Mouse (Mus musculus): ENCODE measurements around the gene Bmp2. TPM values are rescaled to one million over a fixed set of nuclear protein-coding genes. Genes with fewer than 3 reads are reported as not detected.

The Bmp2 gene
- polyA plus RNA-seq, 1 experiment from 2014 or later, result 1.4 TPM

- ATAC-seq (ENCODE audit: low FRiP score) (peak; percentile 61), DNase-seq (ENCODE audit: low spot score, missing footprints) (peak; percentile 94)
- H3K27me3 ChIP-seq (ENCODE audit: control insufficient read depth, insufficient read depth, low read length), result peaks cover 55% of the 10 kb centered on the region
- peak overlapping the region; percentile 39 for H3K9ac ChIP-seq (ENCODE audit: low read length)
- H3K4me2 ChIP-seq, result peak overlapping the region; percentile 70
- peaks cover 9% of the 10 kb centered on the region; the same call in 1 of the 2 replicates for H3K4me1 ChIP-seq (ENCODE audit: control insufficient read depth, insufficient read depth, low read length)
- WGBS, result under 1% methylated on average over 47 of the region's 55 CpGs
- peak overlapping the region; percentile 38 for H3K4me3 ChIP-seq (ENCODE audit: low read depth, low read length)
- no peaks in the 10 kb centered on the region for H3K9me3 ChIP-seq (ENCODE audit: control insufficient read depth, low read length)
- H3K36me3 ChIP-seq (ENCODE audit: control insufficient read depth, insufficient read depth, low read length), result no peaks in the 10 kb centered on the region
- H3K27ac ChIP-seq (ENCODE audit: low read depth, low read length), result no peak overlapping the region
Measured at GRCm38 (mm10) chr2:133554286-133555021, 2.5 kb downstream of the Bmp2 start.

- WGBS, result 80% methylated on average over 10 of the region's 10 CpGs
- no peak overlapping the region for H3K4me3 ChIP-seq (ENCODE audit: low read depth, low read length)
- H3K9me3 ChIP-seq (ENCODE audit: control insufficient read depth, low read length), result no peaks in the 10 kb centered on the region
- peak; percentile 41 for DNase-seq (ENCODE audit: low spot score, missing footprints)
- no peaks in the 10 kb centered on the region for H3K4me1 ChIP-seq (ENCODE audit: control insufficient read depth, insufficient read depth, low read length)
- no peak overlapping the region for H3K4me2 ChIP-seq
- no peak overlapping the region for H3K27ac ChIP-seq (ENCODE audit: low read depth, low read length)
- H3K9ac ChIP-seq (ENCODE audit: low read length), result no peak overlapping the region
- ATAC-seq (ENCODE audit: low FRiP score), result no peak
- no peaks in the 10 kb centered on the region for H3K27me3 ChIP-seq (ENCODE audit: control insufficient read depth, insufficient read depth, low read length)
- H3K36me3 ChIP-seq (ENCODE audit: control insufficient read depth, insufficient read depth, low read length), result no peaks in the 10 kb centered on the region
Measured at GRCm38 (mm10) chr2:133564248-133564886, 12.4 kb downstream of the Bmp2 start.

GRCm38 (mm10) chr2:133565424-133565823 lies 13.5 kb downstream of the Bmp2 start:
- H3K4me3 ChIP-seq (ENCODE audit: low read depth, low read length), result no peak overlapping the region
- no peaks in the 10 kb centered on the region for H3K36me3 ChIP-seq (ENCODE audit: control insufficient read depth, insufficient read depth, low read length)
- no peaks in the 10 kb centered on the region for H3K27me3 ChIP-seq (ENCODE audit: control insufficient read depth, insufficient read depth, low read length)
- H3K9me3 ChIP-seq (ENCODE audit: control insufficient read depth, low read length), result no peaks in the 10 kb centered on the region
- no peak overlapping the region for H3K27ac ChIP-seq (ENCODE audit: low read depth, low read length)
- H3K4me1 ChIP-seq (ENCODE audit: control insufficient read depth, insufficient read depth, low read length), result no peaks in the 10 kb centered on the region
- H3K9ac ChIP-seq (ENCODE audit: low read length), result no peak overlapping the region
- WGBS, result 84% methylated on average over 5 of the region's 5 CpGs
- no peak overlapping the region for H3K4me2 ChIP-seq
- DNase-seq (ENCODE audit: low spot score, missing footprints) (peak; percentile 64), ATAC-seq (ENCODE audit: low FRiP score) (no peak)

GRCm38 (mm10) chr2:133565995-133566710 lies 14.2 kb downstream of the Bmp2 start:
- Histone ChIP-seq H3K4me1 (ENCODE audit: control insufficient read depth, insufficient read depth, low read length) (no peaks in the 10 kb centered on the region), H3K9ac (ENCODE audit: low read length) (no peak overlapping the region), H3K4me2 (no peak overlapping the region), H3K27ac (ENCODE audit: low read depth, low read length) (no peak overlapping the region), H3K27me3 (ENCODE audit: control insufficient read depth, insufficient read depth, low read length) (no peaks in the 10 kb centered on the region), H3K9me3 (ENCODE audit: control insufficient read depth, low read length) (no peaks in the 10 kb centered on the region), H3K4me3 (ENCODE audit: low read depth, low read length) (no peak overlapping the region), H3K36me3 (ENCODE audit: control insufficient read depth, insufficient read depth, low read length) (no peaks in the 10 kb centered on the region)
- ATAC-seq (ENCODE audit: low FRiP score) (no peak), DNase-seq (ENCODE audit: low spot score, missing footprints) (peak; percentile 82)
- 80% methylated on average over 14 of the region's 14 CpGs for whole genome bisulfite sequencing

GRCm38 (mm10) chr2:133591562-133592255 lies 39.8 kb downstream of the Bmp2 start:
- no peak for ATAC-seq (ENCODE audit: low FRiP score)

More at GRCm38 (mm10) chr2:133591562-133592255, 39.8 kb downstream of the Bmp2 start:
- no peak for DNase-seq (ENCODE audit: low spot score, missing footprints)
- H3K27me3 ChIP-seq (ENCODE audit: control insufficient read depth, insufficient read depth, low read length), result no peaks in the 10 kb centered on the region
- no peak overlapping the region for H3K27ac ChIP-seq (ENCODE audit: low read depth, low read length)
- no peaks in the 10 kb centered on the region for H3K9me3 ChIP-seq (ENCODE audit: control insufficient read depth, low read length)
- no peak overlapping the region for H3K4me3 ChIP-seq (ENCODE audit: low read depth, low read length)
- no peaks in the 10 kb centered on the region for H3K4me1 ChIP-seq (ENCODE audit: control insufficient read depth, insufficient read depth, low read length)
- H3K4me2 ChIP-seq, result no peak overlapping the region
- WGBS, result 65% methylated on average over 12 of the region's 12 CpGs
- H3K9ac ChIP-seq (ENCODE audit: low read length), result no peak overlapping the region
- no peaks in the 10 kb centered on the region for H3K36me3 ChIP-seq (ENCODE audit: control insufficient read depth, insufficient read depth, low read length)

Small RNA genes within 50 kb of the gene (microRNA-seq; reads per million reads assigned to microRNA genes)
- gene Mir3090, result not detected

All from midbrain, embryonic 11.5 days (tissue).